Mouse (Mus musculus) regulatory T cell (primary cell): ENCODE results near the gene Mrap.

Source experiments
- in situ Hi-C: fragments of 300-600 bp; cut with MboI, MseI; formaldehyde crosslinking; loops from one replicate; pipeline ENCODE4 v1.15.1; 2025; ENCODE audit warnings: high pct_unique_total_duplicates

Gene Mrap

GRCm38 (mm10) chr16:90738092-90738956 lies at the start of gene Mrap:
TSS of gene Mrap (plus strand) at chr16:90738207.
- in situ Hi-C loops = no loop called here

DNA sequence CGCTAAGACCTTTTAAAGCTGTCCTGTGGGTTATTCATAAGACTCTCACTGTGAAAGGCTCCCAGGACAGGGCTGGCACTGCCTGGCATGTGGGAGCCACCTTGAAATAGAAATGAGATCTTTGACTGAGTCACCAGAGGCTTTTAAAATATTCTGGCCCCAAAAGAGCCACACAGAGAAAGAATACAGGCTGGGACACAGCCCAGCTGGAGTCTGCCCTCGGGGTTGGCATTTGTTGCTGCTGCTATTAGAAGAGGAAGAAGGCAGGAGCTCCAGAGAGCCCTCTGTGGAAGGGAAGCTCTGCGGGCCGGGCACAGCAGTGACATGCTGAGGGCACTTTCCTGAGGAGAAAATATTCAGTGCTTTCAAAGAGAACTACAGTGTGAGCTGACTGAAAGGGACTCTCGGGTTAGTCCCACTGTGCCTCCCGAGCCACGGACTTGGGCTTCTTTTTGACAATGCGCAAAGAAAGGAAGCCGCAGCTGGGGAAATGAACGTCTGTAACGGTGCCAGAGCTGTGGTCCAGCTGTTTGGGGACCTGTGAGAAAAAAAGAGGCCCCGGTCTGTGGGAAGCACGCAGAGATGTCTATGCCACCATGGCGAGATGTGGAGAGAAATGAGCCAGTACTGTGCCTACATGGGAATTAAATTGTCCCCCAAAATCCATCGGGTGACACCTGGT lies 45.2 kb upstream of the Mrap start:
- in situ Hi-C loops = no loop called here

GRCm38 (mm10) chr16:90693625-90694024 lies 44.4 kb upstream of the Mrap start:
- in situ Hi-C loops = no loop called here

DNA sequence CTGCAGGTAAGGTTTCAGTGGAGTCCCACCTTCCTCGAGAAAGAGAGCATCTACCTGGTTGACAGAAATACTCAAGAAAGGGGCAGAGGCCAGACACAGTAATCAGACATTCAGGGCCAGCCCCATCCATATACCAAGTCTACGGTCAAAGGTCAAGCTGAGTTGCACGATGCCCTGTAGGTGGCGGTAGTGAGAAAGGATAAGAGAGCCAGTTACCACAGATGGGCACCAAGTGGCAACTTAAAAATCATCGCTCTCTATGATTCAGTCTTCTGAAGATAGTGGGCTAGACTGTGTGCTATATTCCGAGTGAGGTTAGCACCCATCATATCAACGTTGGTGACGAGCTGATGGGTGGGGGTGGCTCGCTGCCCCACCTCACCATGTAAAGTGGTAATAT lies 43.3 kb upstream of the Mrap start:
- in situ Hi-C loops = no loop called here

GRCm38 (mm10) chr16:90695121-90695520 lies 42.9 kb upstream of the Mrap start:
- in situ Hi-C loops = no loop called here

DNA sequence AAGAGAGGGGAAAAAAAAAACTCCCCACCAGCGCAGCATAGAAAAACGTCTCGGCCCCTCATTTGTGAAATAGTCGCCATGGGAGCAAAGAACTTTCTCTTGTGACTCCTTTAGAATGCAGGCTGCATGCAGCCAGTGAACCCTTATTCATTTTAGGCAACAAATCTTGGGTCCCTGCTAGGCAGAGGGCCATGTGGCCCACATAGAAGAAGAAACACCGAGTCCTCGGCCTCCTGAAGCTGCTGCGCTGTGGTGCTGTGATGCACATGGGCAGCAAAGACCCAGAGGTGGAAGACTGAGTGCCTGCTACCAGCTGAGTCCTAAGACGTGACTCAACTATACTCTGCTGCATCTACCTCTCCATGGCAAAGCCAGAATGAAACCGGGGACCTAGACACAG lies 41.7 kb upstream of the Mrap start:
- in situ Hi-C loops = no loop called here

DNA sequence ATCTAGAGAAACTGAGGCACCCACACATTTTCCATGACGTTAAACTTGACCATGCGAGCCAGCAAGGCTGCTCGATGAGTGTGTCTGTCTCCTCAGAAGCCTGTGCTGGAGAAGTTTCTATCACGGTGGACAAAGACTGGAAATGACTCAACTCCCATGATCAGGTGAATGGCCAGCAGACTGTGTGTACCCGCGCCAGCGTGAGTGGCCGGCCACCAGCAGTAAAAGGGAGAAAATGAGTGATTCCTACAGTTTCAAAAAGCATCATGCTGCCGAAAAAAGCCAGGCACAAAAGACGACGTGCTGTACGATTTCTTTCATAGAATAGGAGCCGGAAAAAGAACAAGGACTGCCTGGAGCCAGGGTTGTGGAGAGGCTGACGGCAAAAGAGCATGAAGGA lies 38.6 kb upstream of the Mrap start:
- in situ Hi-C loops = no loop called here

DNA sequence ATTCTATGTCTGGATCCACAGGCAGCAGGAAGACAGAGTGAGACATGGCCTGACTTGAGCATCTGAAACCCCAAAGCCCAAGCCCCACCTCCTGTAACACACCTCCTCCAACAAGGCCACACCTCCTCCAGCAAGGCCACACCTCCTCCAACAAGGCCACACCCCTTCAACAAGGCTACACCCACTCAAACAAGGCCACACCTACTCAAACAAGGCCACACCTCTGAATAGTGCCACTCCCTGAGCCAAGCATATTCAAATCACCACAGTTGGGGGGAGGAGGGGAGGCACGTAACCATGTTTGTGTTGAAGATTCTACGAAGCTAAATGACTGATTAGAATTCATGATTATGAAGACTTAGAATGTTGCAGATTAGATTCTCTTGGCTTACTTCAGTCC lies 36.5 kb upstream of the Mrap start:
- in situ Hi-C loops = loop anchor here (25.0 kb wide), 1 partner anchor 314 kb away; the partner anchor contains the start of gene Hunk

DNA sequence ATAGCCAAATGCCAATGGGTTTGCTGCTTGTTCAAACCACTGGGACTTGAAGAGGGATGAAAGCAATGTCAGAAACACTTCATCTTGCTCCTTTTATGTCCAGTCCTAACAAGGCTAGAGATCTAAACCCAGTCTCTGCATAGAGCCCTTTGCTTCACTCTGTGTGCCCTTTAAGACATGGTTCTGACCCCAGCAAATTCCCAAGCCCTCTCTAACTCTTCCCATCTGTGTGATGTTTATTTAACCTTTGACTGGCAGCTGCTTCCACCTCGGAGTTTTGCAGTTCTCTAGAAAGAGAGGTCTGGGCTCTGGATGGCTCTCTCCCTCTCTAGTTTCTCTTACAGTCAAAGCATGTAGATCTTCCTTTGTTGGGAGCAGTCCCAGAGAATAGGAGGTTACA lies 34.4 kb upstream of the Mrap start:
- in situ Hi-C loops = loop anchor here (25.0 kb wide), 1 partner anchor 316 kb away; the partner anchor contains the start of gene Hunk

- in situ Hi-C loops = loop anchor here (25.0 kb wide), 1 partner anchor 317 kb away; the partner anchor contains the start of gene Hunk
These were observed 33.7 kb upstream of the Mrap start for GRCm38 (mm10) chr16:90704161-90704825.

DNA sequence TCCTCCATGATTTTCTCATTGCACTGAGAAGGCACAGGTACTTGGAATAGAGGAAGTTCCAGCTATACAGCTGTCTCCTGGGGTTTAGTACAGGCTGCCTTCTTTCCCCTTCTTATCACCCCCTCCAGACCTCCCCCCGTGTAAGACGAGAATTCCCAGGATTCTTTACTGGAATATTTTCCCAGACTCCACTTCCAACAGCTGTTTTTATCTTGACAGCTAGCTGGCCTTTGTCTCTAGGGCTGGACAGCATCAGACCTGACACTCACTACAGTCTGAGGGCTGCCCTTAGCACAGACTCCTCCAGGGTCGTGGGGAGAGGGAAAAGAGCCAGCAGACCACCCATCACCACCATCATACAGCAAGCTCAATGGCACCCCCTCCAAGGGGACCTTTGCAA lies 31.7 kb upstream of the Mrap start:
- in situ Hi-C loops = loop anchor here (25.0 kb wide), 1 partner anchor 319 kb away; the partner anchor contains the start of gene Hunk

DNA sequence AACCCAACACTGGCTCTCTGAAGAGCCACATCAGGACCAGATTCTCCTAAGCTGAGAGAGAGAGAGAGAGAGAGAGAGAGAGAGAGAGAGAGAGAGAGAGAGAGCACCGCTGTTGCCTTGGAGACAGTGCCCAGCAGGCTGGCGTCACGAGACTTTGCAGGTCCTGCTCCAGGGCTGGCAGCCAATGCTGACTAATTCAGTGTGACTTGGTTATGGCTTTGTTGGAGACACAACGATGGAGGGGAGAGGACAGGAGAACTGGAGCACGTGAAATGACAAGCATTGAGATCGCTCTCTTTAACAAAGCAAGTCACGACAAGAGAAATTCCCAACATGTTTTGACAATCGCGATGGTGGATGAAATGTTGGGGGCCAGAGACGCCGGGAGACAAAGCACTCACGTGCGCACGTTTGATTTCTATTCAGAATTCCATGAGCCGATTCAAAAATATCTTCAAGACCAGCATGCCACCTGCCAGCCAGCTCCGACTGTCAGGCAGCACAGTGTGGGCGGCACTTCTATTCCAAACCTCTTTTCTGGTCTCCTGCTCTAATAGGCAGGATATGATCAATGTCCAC lies 28.2 kb upstream of the Mrap start:
- in situ Hi-C loops = loop anchor here (10.0 to 25.0 kb wide), 2 partner anchors 322 to 875 kb away; partner anchors contain the start of gene Hunk

DNA sequence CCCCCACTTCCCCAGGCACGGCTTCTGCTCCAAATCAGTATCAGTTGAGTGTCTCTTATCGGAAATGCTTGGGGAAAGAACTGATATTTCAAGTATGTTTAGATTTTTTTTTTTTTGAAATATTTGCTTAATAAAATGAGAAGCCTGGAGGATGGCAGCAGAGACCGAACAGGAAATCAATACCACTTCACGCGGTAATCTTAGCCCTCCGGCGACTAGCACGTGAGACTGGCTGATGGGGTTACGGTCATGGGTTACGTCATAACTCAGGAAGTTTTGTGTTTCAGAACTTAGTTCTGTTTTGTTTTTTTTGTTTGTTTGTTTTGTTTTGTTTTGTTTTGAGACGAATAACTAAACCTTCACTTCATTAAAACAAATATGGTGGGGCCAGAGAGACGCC lies 27.7 kb upstream of the Mrap start:
- in situ Hi-C loops = loop anchor here (10.0 to 25.0 kb wide), 2 partner anchors 323 to 876 kb away; partner anchors contain the start of gene Hunk

GRCm38 (mm10) chr16:90724051-90724450 lies 14.0 kb upstream of the Mrap start:
- in situ Hi-C loops = loop anchor here (25.0 kb wide), 1 partner anchor 337 kb away; the partner anchor contains the start of gene Hunk

DNA sequence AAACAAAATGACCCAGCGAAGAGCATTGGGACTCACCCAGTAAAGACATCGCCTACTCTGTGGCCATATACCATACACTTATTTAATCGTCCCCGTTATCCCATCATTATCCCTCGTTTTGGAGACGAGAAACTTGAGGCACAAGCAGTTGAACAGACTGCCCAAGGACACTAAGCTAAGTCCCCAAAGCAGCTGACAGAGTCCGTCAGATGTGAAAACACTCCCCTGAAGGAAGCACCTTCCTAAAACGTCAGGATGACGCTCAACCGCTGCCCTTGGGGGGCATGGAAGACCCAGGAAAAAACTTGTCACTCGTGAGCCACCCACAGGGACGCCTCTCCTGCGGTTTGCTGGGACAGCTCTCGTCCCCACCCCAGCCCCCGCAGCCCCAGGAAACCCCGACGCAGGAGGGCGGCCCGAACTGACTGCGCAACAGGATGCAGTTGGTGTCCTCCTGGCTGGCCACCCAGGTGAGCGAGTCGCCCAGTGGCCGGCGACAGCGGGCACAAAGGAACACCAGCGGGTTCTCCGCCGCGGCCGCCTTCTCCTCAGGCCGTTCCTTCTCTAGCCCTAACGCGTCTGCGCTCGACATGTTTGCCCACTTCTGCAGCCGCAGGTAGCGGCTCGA lies 11.3 kb upstream of the Mrap start:
- in situ Hi-C loops = no loop called here

DNA sequence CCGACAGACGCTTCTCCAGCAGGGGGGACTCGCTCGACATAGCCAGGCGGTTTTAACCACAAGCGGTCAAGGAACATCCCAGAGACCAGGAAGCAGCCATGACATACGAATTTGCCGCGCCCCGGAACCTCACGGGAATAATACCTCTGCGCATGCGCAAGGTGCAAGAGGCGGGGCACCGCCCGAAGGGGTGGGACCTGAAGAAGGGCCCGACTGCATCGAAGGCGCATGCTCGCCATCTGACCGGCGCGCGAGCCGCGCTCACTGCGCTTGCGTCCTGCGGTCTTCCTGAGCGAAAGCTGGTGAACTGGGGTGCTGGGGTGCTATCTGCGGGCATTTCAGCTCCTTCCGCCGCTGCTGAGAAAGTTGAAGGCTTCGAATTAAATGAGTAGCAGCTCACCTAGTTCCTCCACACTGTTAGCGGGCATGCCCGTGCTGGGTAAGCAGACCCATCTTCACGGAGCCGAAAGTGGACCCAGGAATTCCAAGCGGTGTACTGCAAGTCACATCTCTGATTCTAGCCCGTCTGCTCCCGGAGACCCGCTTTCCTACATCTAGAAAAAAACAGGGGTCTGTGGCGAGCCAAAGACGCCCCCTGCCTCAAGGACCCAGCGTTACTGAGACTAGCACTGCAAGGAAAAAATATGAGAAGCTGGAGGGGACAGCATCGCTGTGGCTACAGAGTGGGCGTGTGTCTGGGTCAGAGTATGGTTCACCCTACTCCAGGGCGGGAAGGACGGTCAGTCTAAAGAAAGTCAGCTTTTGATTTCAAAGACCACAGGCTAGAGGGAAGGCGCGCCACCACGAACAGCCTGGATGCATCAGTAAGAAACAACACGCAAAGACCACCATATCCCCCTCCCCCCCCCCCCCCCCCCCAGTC lies 10.5 kb upstream of the Mrap start, which contains the start of gene Mis18a:
TSS of gene Mis18a (minus strand) at position 172 of the 883 bp plus-strand sequence.
- in situ Hi-C loops = no loop called here

DNA sequence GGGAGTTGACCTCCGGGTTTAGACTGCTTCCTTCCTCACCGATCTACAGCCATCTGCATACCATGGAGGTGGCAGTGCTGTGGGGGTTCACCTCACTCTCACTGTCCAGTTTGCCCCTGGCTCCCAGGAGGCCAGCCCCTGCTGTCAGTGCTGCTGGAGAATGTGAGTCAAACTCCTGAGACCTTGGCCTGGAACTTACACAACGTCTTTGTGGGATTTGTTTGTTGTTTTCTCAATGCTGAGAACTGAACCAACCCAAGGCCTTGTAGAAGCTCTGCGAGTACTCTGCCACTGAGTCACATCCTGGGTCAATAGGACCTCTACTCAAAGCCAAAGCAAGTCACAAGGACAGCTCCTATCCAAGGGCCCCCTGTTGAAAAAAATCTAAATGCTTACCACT lies 2.4 kb upstream of the Mrap start:
- in situ Hi-C loops = no loop called here

DNA sequence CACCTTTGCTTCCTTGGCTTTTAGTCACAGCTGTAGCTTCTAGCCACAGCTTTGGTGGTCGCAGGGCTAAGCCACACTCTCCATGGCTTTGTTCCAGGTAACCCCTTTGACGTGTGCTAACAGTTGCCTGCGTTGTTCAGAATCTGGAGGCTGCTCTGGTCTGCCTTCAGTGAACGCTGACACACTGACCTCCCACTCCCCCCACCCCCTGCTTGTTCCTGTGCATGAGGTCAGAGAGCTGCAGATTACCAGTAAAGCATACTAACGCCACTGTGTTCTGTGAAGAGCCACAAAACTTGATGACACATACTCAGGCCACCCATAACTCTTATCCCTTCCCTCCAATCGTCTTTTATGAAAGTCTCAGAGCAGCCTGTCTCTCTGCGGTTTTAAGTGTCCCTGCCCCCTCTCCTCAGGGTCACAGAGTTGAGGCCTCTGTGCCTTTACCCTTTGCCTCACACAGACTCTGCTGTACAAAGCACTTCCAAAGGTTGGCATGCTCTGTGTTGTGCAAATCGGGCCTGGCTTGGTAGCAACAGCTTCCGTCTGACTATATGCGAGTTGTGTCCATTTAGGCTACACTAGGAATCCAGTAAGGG lies 1.2 kb upstream of the Mrap start:
- in situ Hi-C loops = no loop called here

- in situ Hi-C loops = no loop called here
These were observed 9.1 kb downstream of the Mrap start for GRCm38 (mm10) chr16:90747143-90747542.

DNA sequence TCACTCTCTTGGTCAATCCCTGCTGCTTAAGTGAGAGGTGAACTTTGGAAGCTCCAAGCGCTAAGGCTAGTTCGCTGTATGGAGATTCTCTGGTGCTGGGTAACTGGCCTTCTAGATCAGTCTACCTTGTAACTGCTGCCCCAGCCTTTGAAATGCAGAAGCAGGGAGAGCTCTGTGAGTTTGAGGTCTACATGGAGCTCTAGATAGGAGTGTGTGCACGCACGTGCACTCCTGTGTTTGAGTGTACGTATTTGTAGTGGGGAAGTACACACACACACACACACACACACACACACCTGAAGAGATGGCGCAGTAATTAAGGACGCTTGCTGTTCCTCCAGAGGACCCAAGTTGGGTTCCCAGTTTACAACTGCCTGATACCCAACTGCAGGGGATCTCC lies 10.2 kb downstream of the Mrap start:
- in situ Hi-C loops = no loop called here
